Mouse (Mus musculus): ENCODE results near the gene Cd300c.
"Not testable (repeated sequence)": the region's sequence is repeated elsewhere in the genome, so short reads cannot be mapped to it uniquely, and the experiment has no call there.

The Cd300c gene

DNA sequence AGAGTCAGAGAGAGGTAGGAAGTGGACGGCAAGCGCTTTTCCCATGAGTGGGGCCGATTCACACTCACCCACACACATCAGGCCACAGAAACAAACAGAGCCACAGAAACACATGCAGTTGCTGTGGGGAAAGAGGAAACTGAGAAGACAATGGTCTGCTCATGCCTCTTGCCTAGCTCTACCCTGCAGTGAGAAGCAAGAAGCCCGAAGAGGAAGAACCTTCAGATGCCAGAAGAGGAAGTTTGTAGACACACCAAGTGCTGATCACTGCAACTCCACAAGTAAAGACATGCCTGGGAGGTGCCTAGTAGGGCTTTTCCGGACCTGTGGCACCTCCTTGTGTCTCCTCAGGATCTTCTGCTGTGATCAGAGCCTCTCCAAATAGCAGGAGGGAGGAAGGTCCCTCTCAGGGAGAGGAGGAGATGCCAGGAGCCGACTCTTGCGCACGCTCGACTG is at the start of gene Cd300c:
Gene Cd300c, minus strand, starts transcription at position 406 of the 456 bp plus-strand sequence.
- no peak for DNase-seq

GRCm38 (mm10) chr11:115016093-115016492 is 47.1 kb upstream of the Cd300c start, which contains the start of gene Cd300ld2:
Gene Cd300ld2 (minus strand): TSS chr11:115016193.
- DNase-seq: not testable (repeated sequence)

GRCm38 (mm10) chr11:115004070-115004469 is 35.1 kb upstream of the Cd300c start:
- no peak for DNase-seq

DNA sequence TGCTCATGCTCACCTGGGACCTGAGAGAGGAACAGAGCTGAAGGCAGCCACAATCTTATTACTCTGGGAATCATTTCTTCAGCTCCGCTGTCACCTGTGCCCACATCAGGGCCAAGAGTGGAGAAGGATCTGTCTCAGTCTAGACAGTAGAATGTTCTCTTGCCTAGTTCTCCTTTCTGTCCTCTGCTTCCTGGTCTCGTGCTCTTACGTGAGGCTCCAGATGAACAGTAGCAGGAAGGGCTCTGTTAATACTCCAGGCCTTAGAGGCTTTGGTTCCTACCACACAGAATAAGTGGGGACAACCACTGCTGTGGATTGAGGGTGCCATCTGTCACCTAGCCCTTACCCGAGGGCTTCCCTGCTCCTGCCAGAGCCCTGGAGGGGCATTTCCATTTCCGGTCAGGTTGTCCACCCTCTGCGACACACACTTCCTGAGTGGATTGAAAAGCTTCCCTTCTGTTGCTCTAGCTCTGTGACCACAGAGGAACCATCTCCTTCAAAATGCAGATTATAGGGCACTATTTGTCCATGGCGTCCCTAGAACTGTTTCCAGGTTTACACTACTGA is 32.6 kb upstream of the Cd300c start, which contains the start of gene Cd300c2:
Gene Cd300c2, minus strand, starts transcription at position 407 of the 567 bp plus-strand sequence.
- DNase-seq: no peak

- no peak for DNase-seq
Observed at GRCm38 (mm10) chr11:114989793-114990192, 20.8 kb upstream of the Cd300c start, which contains the start of gene Cd300ld. Gene Cd300ld (minus strand): TSS chr11:114989922.

DNA sequence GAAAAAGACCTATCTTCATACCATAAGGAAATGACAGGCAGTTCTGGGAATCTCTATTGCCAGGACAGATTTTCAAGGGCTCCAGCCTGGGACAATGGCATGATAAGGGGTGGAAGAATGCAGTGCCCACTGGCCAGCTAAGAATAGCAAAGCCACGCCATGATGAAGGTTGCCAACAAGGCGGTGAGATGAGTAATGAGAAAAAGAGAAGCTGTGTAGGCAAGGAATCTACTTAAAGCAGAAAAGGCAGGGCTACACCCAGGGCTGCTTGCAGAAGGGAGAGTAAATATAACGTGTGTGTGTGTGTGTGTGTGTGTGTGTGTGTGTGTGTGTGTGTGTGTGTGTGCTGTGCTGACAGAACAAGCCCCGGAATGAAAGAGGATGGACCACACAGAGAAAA is 12.9 kb upstream of the Cd300c start:
- DNase-seq: no peak

DNA sequence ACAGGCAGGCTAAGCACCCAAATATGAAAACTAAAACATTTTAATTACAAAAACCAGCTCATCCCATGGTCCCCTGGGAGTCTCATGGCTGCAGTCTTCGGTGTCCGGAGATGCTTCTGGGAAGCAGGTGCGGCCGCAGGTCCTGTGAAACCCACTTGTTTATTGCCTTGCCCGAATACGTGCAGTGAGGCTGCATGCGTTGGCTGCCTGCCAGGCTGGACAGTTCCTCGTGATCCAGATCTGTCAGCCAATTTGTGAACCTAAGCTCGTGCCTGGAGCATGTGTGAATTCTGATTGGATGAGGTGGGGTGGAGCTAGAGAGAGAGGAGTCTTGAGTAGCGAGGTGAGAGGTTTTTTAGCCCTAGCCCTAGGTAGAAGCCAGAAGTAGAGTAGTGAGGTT is 3.8 kb upstream of the Cd300c start:
- DNase-seq: no peak

GRCm38 (mm10) chr11:114965182-114965828 is 3.7 kb downstream of the Cd300c start:
- no peak for DNase-seq

DNA sequence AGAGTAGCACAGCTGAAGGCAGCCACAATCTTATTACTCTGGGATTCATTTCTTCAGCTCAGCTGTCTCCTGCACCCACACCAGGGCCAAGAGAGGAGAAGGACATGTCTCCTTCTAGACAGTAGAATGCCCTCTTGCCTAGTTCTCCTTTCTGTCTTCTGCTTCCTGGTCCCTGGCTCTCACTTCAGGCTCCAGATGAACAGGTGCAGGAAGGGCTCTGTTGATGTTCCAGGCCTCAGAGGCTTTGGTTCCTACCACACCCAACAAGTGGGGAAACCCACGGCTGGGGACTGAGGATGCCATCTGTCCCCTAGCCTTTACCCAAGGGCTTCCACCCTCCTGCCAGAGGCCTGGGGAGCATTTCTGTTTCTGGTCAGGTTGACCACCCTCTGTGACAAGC is 8.6 kb downstream of the Cd300c start:
- DNase-seq: no peak

DNA sequence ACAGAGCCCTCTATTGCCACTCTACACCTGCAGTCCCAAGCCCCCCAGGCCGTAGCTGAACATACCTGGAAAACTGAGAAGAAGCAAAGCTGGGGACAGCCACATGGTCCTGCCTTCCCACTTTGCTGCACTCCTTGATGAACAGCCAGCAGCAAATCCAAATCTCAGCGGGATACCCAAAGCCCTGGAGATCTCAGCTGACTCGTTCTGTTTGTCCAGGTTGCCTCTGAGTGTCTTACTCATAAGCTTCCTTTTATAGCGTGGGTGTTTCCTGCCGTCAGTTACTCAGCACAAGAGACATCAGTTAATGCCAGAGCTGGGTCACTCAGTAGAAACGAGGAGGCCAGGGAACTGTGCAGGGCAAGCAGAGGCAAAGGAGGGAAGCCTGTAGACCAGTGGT is 34.8 kb downstream of the Cd300c start, which contains the start of gene Cd300lb:
Gene Cd300lb, minus strand, starts transcription at position 243 of the 400 bp plus-strand sequence.
- no peak for DNase-seq

GRCm38 (mm10) chr11:114933591-114933990 is 35.4 kb downstream of the Cd300c start:
- DNase-seq: no peak

DNA sequence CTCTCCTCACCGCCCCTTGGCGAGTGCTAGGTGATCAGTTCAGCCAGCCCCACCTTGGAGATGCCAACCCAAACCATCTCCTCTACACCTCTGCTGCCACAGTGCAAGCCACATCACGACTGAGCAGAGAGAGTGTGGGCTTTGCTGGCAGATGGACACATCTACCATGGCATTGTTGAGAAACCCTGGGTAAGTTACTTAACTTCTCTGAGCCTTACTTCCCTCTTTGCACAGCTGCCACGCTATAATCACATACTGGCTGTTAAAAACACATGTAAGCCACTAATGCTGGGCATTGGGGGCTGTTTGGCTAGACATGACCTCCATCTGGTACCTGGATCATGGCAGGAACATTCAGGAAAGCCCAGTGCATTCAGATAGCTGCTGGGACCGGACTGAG is 37.9 kb downstream of the Cd300c start:
- DNase-seq: no peak

DNA sequence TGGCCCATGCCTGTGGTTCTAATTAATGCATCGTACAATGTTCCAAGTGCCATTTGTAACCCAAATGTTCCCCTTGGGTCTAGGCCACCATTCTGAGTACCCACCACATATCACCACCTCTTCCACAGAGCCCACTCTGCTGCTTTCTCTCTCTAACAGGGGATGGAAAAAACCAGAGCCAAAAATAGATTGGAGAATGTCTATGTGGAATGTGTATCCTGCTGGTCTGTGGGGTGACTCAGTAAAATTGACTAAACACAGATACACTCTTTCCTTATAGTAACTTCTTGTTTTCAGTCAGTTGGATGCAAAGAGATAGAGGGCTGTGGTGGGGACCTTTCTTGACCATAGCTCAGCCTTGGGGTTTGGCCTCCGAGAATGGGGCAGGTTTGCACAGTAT is 39.4 kb downstream of the Cd300c start:
- no peak for DNase-seq

DNA sequence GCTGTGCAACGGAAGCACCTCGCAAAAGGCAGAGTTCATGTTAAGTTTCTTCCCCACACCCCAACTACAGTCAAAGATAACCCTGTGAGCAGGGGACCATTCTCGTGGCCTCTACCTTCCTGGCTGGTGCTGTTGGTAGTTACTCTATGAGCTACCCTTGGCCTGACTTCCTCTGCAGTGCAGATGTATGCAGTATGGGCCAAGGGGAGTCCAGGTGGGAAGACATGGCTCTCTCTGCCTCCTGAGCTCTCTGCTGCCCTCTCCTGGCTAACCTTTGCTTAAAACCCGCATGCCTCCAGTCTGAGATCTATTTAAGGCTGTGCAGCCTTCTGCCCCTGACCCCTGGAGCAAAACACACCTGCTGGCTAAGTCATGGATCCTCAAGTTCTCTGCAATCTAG is 45.0 kb downstream of the Cd300c start:
- DNase-seq: peak; percentile 20

DNA sequence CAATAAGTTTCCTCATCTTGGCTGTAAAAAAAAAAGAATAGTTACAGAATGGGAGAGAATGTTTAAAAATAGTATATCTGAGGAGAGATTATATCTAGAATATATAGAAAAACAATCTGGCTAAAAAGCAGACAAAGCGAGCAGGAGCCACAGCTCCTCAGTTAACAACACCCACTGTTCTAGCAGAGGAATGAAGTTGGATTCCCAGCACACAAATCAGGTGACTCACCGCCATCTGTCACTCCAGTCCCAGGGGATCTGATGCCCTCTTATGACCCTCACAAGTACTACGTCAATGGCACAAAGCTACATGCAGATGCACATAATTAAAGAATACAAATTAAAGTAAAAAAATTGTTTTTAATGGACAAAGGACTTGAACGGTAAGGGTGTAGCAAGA is 46.5 kb downstream of the Cd300c start:
- no peak for DNase-seq

- no peak for DNase-seq
Observed at GRCm38 (mm10) chr11:114917120-114917519, 51.8 kb downstream of the Cd300c start.

DNA sequence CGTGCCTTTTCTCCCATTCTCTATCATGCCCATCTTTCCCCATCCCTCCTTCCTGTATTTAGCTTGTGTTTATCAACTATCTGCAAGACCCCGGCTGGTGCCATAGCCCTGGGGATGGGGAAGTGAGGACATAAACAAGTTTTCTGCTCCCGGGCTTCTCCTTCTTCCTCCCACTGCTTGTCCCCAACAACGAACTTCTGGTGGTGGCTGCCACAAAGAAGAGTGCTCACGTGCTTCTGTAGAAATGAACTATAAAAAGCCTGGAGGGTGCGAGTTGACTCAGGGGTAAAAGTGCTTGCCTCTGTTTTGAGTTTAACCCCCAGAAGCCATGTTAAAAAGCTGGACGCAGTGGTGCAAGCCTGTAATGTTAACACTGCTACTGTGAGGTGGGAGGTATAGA is 54.0 kb downstream of the Cd300c start:
- no peak for DNase-seq

DNA sequence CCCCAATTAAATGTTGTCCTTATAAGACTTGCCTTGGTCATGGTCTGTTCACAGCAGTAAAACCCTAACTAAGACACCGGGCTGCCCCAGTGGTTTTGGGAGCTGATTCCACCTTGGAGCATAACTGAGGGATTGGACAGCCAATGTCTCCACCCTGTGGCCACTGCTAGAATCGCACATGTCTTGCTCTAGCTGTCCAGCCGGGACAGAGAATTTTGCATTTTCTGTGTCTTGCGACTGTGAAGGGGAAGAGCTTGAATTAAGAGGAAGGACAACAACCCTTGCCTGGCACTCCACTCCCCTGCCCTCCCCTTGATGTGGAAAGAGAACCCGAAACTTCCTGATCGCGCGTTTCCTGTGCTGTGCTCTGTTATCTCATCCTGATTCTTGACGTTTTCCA is 56.1 kb downstream of the Cd300c start:
- DNase-seq: peak; percentile 79

DNA sequence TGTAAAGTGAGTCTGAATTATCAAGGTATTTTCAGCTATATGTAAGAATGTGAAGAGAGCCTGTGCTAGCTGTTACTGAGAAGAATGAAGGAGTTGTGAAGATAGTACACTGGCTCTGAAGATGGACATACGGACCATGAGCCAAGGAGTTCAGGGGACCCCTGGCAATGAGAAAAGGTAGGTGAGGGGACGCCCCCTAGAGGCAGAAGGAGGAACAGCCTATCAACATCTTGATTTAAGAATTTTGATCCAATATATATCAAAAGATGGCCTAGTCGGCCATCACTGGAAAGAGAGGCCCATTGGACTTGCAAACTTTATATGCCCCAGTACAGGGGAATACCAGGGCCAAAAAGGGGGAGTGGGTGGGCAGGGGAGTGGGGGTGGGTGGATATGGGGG is 59.4 kb downstream of the Cd300c start:
- DNase-seq: not testable (repeated sequence)

- no peak for DNase-seq
Observed at GRCm38 (mm10) chr11:114908086-114908485, 60.9 kb downstream of the Cd300c start.

GRCm38 (mm10) chr11:114907567-114907966 is 61.4 kb downstream of the Cd300c start:
- DNase-seq: no peak

All from kidney, adult 18-20 months (tissue).